Mouse (Mus musculus): Measurements from ENCODE around the gene Pitx1. TPM values are rescaled to one million over a fixed set of nuclear protein-coding genes. Genes with fewer than 3 reads are reported as not detected.
A peak's percentile ranks its signal among the peaks of the same experiment; 100 is the strongest.

Pitx1 gene
- polyA plus RNA-seq, 1 experiment from 2014 or later, result 3.6 TPM

GRCm38 (mm10) chr13:55847805-55848204, 11.8 kb upstream of the Pitx1 start:
- Histone ChIP-seq H3K4me2 (peak overlapping the region; percentile 53), H3K27me3 (peaks cover 77% of the 10 kb centered on the region), H3K4me1 (peaks cover 25% of the 10 kb centered on the region), H3K9ac (no peak overlapping the region), H3K4me3 (replicated peaks) (peak overlapping the region; percentile 26), H3K9me3 (replicated peaks) (no peaks in the 10 kb centered on the region), H3K27ac (no peak overlapping the region), H3K36me3 (no peaks in the 10 kb centered on the region)
- WGBS, result 16% methylated on average over 10 of the region's 10 CpGs
- peak; percentile 81 for ATAC-seq (replicated peaks; ENCODE audit: low FRiP score)

- WGBS, result 89% methylated on average over 1 of the region's 1 CpGs
- Histone ChIP-seq H3K9ac (no peak overlapping the region), H3K4me3 (replicated peaks) (no peak overlapping the region), H3K36me3 (no peaks in the 10 kb centered on the region), H3K27ac (no peak overlapping the region), H3K9me3 (replicated peaks) (no peaks in the 10 kb centered on the region), H3K4me1 (peaks cover 19% of the 10 kb centered on the region), H3K4me2 (no peak overlapping the region), H3K27me3 (peaks cover 91% of the 10 kb centered on the region)
- ATAC-seq (replicated peaks; ENCODE audit: low FRiP score), result no peak
Measured at GRCm38 (mm10) chr13:55843700-55844099, 7.7 kb upstream of the Pitx1 start.

- ATAC-seq (replicated peaks; ENCODE audit: low FRiP score), result no peak
- Histone ChIP-seq H3K4me2 (no peak overlapping the region), H3K27me3 (peaks cover 93% of the 10 kb centered on the region), H3K4me1 (peaks cover 14% of the 10 kb centered on the region), H3K9ac (no peak overlapping the region), H3K9me3 (replicated peaks) (no peaks in the 10 kb centered on the region), H3K36me3 (no peaks in the 10 kb centered on the region), H3K4me3 (replicated peaks) (no peak overlapping the region), H3K27ac (no peak overlapping the region)
- WGBS, result 27% methylated on average over 14 of the region's 14 CpGs
Measured at GRCm38 (mm10) chr13:55840223-55840622, 4.2 kb upstream of the Pitx1 start.

- no peak for ATAC-seq (replicated peaks; ENCODE audit: low FRiP score)
- Histone ChIP-seq H3K4me3 (replicated peaks) (no peak overlapping the region), H3K4me1 (peaks cover 14% of the 10 kb centered on the region), H3K9me3 (replicated peaks) (no peaks in the 10 kb centered on the region), H3K27ac (no peak overlapping the region), H3K27me3 (peaks cover 100% of the 10 kb centered on the region), H3K4me2 (no peak overlapping the region), H3K36me3 (no peaks in the 10 kb centered on the region), H3K9ac (no peak overlapping the region)
- WGBS, result 1% methylated on average over 32 of the region's 32 CpGs
Measured at GRCm38 (mm10) chr13:55836786-55837780, 1.1 kb upstream of the Pitx1 start.

DNA sequence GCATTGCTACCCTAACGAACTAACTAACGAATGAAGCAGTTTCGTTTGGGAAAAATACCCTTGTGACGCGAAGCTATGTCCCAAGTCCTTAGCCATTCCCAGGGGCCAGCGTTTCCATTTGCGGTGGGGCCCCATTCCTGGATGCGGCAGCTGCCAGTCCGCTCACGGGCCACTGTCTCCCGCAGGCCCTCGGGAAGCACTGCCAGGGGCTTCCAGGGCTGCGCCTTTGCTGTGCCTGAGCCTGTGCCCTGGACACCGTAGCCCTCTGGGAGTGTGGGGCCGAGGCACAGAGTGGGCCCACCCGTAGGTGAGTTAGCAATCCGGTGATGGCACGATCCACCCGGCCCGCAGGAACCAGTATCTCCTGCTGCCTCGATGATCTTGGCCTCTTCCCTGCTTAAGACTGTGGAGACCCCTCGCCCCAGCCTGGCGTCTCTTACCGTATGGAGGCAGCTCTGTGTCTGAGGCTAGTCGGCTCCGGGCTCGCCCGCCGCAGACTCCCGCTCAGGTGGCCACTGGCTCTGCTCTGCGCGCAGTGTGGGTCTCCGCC, 369 bp downstream of the Pitx1 start:
- H3K4me3 ChIP-seq (replicated peaks), result peak overlapping the region; percentile 9
- no peaks in the 10 kb centered on the region for H3K36me3 ChIP-seq
- no peaks in the 10 kb centered on the region for H3K9me3 ChIP-seq (replicated peaks)
- no peak overlapping the region for H3K27ac ChIP-seq
- no peak overlapping the region for H3K9ac ChIP-seq
- peaks cover 28% of the 10 kb centered on the region for H3K4me1 ChIP-seq
- WGBS, result under 1% methylated on average over 33 of the region's 33 CpGs
- H3K4me2 ChIP-seq, result peak overlapping the region; percentile 8
- peaks cover 100% of the 10 kb centered on the region for H3K27me3 ChIP-seq
- ATAC-seq (replicated peaks; ENCODE audit: low FRiP score), result no peak

DNA sequence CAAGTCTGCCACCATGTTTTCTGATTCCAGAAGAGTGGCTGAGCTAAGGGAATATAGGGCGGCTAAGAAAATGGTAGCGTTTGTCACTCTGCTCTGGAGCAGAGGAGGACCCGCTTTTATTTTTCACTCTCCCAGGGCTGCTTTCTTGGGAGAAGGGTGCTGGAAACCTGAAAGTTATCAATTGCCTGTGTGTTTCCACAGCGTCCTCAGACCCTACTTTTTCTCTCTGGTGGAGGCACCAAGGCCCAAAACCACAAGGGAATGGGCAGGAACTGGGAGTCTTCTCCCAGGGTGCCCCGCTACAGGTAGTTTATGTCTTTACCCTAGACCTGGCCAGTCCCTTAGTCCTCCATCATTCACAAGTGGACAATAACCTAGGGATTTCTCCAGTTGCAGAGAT, 1.3 kb downstream of the Pitx1 start:
- Histone ChIP-seq H3K36me3 (no peaks in the 10 kb centered on the region), H3K4me1 (peaks cover 37% of the 10 kb centered on the region), H3K27ac (no peak overlapping the region), H3K4me2 (no peak overlapping the region), H3K9me3 (replicated peaks) (no peaks in the 10 kb centered on the region), H3K27me3 (peaks cover 100% of the 10 kb centered on the region), H3K4me3 (replicated peaks) (no peak overlapping the region), H3K9ac (no peak overlapping the region)
- WGBS, result 5% methylated on average over 5 of the region's 5 CpGs
- no peak for ATAC-seq (replicated peaks; ENCODE audit: low FRiP score)

- Histone ChIP-seq H3K4me3 (replicated peaks) (no peak overlapping the region), H3K4me1 (peaks cover 37% of the 10 kb centered on the region), H3K9ac (no peak overlapping the region), H3K27me3 (peaks cover 98% of the 10 kb centered on the region), H3K4me2 (no peak overlapping the region), H3K36me3 (no peaks in the 10 kb centered on the region), H3K9me3 (replicated peaks) (no peaks in the 10 kb centered on the region), H3K27ac (no peak overlapping the region)
- no peak for ATAC-seq (replicated peaks; ENCODE audit: low FRiP score)
- WGBS, result 6% methylated on average over 7 of the region's 7 CpGs
Measured at GRCm38 (mm10) chr13:55833921-55834320, 2.1 kb downstream of the Pitx1 start.

DNA sequence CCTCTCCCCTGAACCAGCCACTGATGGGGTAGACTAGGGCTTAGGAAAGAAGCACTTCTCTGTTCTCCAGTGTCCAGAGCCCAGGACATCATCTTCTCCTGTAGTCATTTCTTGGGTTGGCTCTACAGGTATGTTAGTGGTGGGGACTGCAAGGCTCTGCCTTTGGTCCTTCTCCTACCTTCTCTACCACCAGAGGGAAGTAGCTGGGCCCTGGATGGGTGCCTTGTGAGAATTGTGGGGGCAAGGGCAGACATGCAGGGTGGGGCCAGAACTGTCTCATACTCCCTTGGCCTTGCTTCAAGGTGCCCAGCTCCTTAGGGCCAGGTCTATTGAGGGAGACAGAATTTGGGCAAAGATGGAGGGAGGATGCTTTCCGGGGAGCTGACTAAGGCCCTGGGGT, 3.4 kb downstream of the Pitx1 start:
- 18% methylated on average over 1 of the region's 1 CpGs for WGBS

DNA sequence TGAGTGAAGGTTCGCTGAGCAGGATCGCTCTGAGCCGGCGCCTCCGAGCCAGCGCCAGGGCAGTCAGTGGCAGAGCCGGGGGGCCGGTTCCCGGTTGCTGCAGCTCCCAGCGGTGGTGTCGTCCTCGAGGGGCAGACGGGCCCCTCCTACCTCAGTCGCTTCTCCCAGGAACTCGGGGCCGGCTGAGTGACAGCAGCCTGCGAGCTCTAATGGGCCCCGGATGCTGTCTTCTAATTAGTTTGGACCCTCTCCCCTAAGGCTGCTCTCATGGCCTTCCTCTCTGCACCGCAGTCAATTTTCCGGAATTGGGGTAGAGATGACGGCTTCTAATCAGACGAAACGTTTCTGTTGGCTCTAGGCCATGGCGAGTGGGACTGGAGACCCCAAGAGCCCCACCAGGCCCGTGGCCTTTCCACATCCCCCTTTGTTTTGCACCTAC, 4.3 kb downstream of the Pitx1 start:
- Histone ChIP-seq H3K27me3 (peaks cover 94% of the 10 kb centered on the region), H3K27ac (no peak overlapping the region), H3K36me3 (no peaks in the 10 kb centered on the region), H3K9ac (0 out of 2 replicates have a peak overlapping the region, but pooled peaks have one; percentile 15), H3K4me2 (peak overlapping the region; percentile 58), H3K4me1 (peaks cover 45% of the 10 kb centered on the region), H3K9me3 (replicated peaks) (no peaks in the 10 kb centered on the region), H3K4me3 (replicated peaks) (peak overlapping the region; percentile 34)
- WGBS, result 3% methylated on average over 25 of the region's 25 CpGs
- 0 out of 2 replicates have a peak, but pooled peaks have one; percentile 8 for ATAC-seq (replicated peaks; ENCODE audit: low FRiP score)

More for the DNA sequence above, 3.4 kb downstream of the Pitx1 start:
- peaks cover 98% of the 10 kb centered on the region for H3K27me3 ChIP-seq
- H3K4me3 ChIP-seq (replicated peaks), result no peak overlapping the region
- no peak for ATAC-seq (replicated peaks; ENCODE audit: low FRiP score)
- H3K4me2 ChIP-seq, result no peak overlapping the region
- no peak overlapping the region for H3K27ac ChIP-seq
- H3K9ac ChIP-seq, result no peak overlapping the region
- no peaks in the 10 kb centered on the region for H3K9me3 ChIP-seq (replicated peaks)
- H3K36me3 ChIP-seq, result no peaks in the 10 kb centered on the region
- peaks cover 47% of the 10 kb centered on the region for H3K4me1 ChIP-seq

DNA sequence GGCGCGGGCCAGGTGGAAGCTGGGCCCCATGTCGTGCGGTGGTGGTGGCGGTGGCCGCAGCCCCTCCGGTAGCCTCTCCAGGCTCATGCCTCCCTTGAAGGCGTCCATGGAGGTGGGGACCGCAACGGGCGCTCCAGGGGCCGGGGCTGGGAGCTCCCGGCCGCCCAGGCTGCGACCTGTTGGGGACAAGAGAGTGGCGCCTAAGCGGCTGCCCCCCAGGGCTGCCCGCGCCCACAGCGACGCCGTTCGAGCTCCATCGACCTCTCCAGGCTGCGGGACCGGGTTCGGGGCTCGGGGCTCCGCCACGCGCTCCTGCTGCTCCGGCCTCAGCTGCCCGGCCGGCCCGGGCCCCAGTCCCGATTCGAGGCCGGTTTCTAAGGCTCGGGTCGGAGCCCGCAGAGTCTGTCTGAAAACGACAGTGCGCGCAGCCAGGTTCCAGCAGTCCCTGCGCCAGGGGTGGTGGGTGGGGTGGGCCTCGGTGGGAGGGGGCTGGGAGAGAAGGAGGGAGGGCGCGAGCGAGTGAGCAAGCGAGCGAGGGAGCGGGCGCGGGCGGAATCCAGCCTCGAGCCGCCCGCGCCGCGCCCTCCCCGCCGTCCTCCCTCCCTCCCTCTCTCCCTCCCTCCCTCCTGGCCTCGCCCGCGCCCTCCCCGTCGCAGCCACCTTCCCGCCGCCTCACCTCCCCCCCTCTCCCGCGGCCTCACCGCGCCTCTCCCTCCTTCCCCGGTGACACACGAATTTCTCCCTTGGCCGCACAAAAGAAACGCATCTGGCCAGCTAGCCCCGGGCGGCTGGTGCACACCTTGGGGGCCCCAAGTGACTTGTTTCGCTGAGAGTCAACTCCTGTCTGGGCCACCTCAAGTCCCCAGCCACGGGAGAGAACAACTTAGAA, 4.9 kb downstream of the Pitx1 start:
- Histone ChIP-seq H3K4me3 (replicated peaks) (peak overlapping the region; percentile 34), H3K4me2 (peak overlapping the region; percentile 58), H3K27me3 (peaks cover 94% of the 10 kb centered on the region), H3K9ac (0 out of 2 replicates have a peak overlapping the region, but pooled peaks have one; percentile 15), H3K36me3 (no peaks in the 10 kb centered on the region), H3K27ac (no peak overlapping the region), H3K9me3 (replicated peaks) (no peaks in the 10 kb centered on the region), H3K4me1 (peaks cover 47% of the 10 kb centered on the region)
- WGBS, result under 1% methylated on average over 52 of the region's 82 CpGs
- ATAC-seq (replicated peaks; ENCODE audit: low FRiP score), result peak; percentile 28; the same call in 1 of the 2 replicates

DNA sequence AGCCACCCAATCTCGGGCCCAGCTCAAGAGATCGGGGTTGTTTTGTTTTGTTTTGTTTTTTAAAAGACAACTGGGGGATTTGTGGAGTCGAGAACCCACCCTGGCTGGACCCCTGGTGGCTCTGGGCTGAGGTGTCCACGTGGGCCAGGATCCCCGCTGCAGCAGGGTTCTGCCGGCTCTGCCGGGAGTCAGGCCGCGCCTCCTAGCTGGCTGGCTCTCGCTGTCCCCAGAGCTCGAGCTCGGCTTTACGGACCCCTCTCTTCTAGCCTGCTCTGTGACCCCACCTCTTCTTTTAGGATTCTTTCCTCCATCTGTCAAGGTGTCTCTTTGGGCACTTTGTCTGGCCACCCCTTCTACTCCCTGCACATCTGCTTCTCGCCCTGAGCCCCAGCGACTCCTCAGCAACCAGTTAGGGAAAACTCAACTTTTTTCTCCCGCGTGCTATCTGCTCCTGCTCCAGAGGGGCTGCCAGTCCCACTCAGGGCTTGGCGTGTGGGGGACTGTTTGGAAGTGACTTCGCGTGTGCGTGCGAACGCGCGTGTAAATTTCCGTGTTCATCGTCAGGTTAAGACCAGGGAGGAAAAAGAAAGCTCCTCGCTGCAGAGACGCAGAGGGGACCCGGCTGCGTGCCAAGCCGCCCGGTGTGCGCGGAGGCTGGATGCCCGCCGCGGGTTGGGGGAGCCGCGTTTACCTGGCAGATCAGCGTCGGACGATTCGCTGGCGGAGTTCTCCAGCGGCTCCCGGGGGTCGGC, 5.7 kb downstream of the Pitx1 start:
- no peaks in the 10 kb centered on the region for H3K36me3 ChIP-seq
- peaks cover 46% of the 10 kb centered on the region for H3K4me1 ChIP-seq
- WGBS, result under 1% methylated on average over 48 of the region's 48 CpGs
- no peaks in the 10 kb centered on the region for H3K9me3 ChIP-seq (replicated peaks)
- no peak for ATAC-seq (replicated peaks; ENCODE audit: low FRiP score)
- peak overlapping the region; percentile 58 for H3K4me2 ChIP-seq
- peak overlapping the region; percentile 34 for H3K4me3 ChIP-seq (replicated peaks)
- no peak overlapping the region for H3K27ac ChIP-seq
- H3K27me3 ChIP-seq, result peaks cover 94% of the 10 kb centered on the region
- 0 out of 2 replicates have a peak overlapping the region, but pooled peaks have one; percentile 15 for H3K9ac ChIP-seq
